Mouse (Mus musculus) limb, embryonic 13.5 days (tissue): Measurements from ENCODE around the gene Lce1b. TPM values are rescaled to one million over a fixed set of nuclear protein-coding genes. Genes with fewer than 3 reads are reported as not detected.
"Not testable (repeated sequence)": the region's sequence is repeated elsewhere in the genome, so short reads cannot be mapped to it uniquely, and the experiment has no call there.

Source experiments
- ATAC-seq: fragments of 200-750 bp; cut with Nextera tagmentation; 2 replicates; pipeline ENCODE4 v1.8.0; 2017; ENCODE audit warnings: low read depth, moderate number of reproducible peaks, moderate TSS enrichment; ENCODE audit not compliant: low FRiP score
- H3K27ac ChIP-seq: fragments of 300-500 bp; sonication (generic); 2 replicates; pipeline ENCODE4 v1.5.1; 2015; ENCODE audit warnings: inconsistent platforms, mild to moderate bottlenecking, moderate library complexity
- H3K27me3 ChIP-seq: fragments of 300-500 bp; sonication (generic); 2 replicates; pipeline ENCODE4 v1.6.1; 2015; ENCODE audit warnings: mild to moderate bottlenecking, inconsistent platforms
- H3K36me3 ChIP-seq: fragments of 300-500 bp; sonication (generic); 2 replicates; pipeline ENCODE4 v1.6.1; 2015; ENCODE audit warnings: inconsistent platforms, mild to moderate bottlenecking, moderate library complexity
- H3K4me1 ChIP-seq: fragments of 300-500 bp; sonication (generic); 2 replicates; pipeline ENCODE4 v1.6.1; 2015; ENCODE audit warnings: inconsistent platforms
- H3K4me2 ChIP-seq: fragments of 300-500 bp; sonication (generic); replicated peaks from 2 replicates; pipeline ENCODE4 v1.6.1; 2015; ENCODE audit warnings: inconsistent platforms, mild to moderate bottlenecking, moderate library complexity
- H3K4me3 ChIP-seq: fragments of 300-500 bp; sonication (generic); 2 replicates; pipeline ENCODE4 v1.5.1; 2015; ENCODE audit warnings: moderate library complexity, mild to moderate bottlenecking, inconsistent platforms
- H3K9ac ChIP-seq: fragments of 300-500 bp; sonication (generic); 2 replicates; pipeline ENCODE4 v1.6.1; 2015; ENCODE audit warnings: mild to moderate bottlenecking, inconsistent platforms
- H3K9me3 ChIP-seq: fragments of 300-500 bp; sonication (generic); 2 replicates; pipeline ENCODE4 v1.6.1; 2016; ENCODE audit warnings: inconsistent platforms
- WGBS: fragments of 180-500 bp; shearing (Covaris S2); methylation state at CpG from one replicate; pipeline ENCODE4 v1.1.7; 2015; 5-methylcytosine and 5-hydroxymethylcytosine counted together
- polyA plus RNA-seq: library from polyadenylated mRNA; unstranded; fragments of >200 nt; fragmentation: Nextera tagmentation; extraction: Ambion mirVana; gene quantifications from 2 replicates; pipeline ENCODE4 v1.2.1, GENCODE M21; 2015

The Lce1b gene
- polyA plus RNA-seq, result not detected in 2 replicates

DNA sequence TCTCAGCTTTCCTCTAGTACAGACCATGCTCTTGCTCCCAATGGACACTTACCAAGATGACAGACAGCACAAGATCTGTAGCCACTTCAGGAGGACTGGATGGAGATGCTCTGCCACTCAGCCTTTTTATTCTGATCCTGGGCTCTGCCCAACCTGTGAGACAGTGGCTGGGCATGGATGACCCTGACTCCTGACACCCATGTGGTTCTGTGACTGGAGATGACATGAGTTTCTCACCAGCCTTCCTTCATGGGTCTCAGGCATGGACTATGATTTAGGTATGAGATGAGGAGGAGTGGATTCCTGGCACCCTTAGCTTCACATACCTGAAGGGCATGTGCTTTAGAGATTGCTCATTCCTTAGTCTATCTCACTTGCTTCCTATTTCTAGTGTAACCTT, at the start of gene Lce1b:
Lce1b (minus strand) TSS at position 101 of the 400 bp plus-strand sequence.
- ATAC-seq, result no peak
- no peaks in the 10 kb centered on the region for H3K27me3 ChIP-seq

DNA sequence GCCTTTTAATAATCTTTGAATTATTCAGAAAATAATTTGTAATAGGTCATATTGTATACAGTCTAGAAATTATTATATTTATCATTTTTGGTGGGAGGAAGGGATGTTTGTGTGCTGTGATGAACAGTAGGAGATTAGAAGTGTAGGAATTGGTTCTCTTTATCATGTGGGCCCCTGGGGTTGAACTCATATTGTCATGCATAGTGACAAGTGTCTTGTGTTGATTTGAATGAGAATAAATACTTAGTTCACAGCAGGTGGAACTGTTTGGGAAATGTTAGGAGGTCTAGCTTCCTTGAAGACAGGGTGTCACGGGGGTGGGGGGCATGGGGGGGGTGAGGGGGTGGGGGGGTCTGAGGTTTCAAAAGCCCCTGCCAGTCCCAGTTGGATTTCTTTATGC, 37.9 kb upstream of the Lce1b start:
- Histone ChIP-seq H3K27ac (no peak overlapping the region), H3K4me3 (no peak overlapping the region), H3K9me3 (no peaks in the 10 kb centered on the region), H3K9ac (no peak overlapping the region), H3K4me2 (no peak overlapping the region), H3K4me1 (no peaks in the 10 kb centered on the region), H3K36me3 (no peaks in the 10 kb centered on the region), H3K27me3 (no peaks in the 10 kb centered on the region)
- WGBS, result 50% methylated on average over 1 of the region's 1 CpGs
- ATAC-seq, result no peak

More for the DNA sequence above, at the start of gene Lce1b:
- Histone ChIP-seq H3K4me2 (no peak within 1 kb of the TSS), H3K9ac (no peak within 1 kb of the TSS), H3K36me3 (no peaks in the 10 kb centered on the region), H3K27ac (no peak within 1 kb of the TSS), H3K4me1 (no peaks in the 10 kb centered on the region), H3K9me3 (no peaks in the 10 kb centered on the region), H3K4me3 (no peak within 1 kb of the TSS)

DNA sequence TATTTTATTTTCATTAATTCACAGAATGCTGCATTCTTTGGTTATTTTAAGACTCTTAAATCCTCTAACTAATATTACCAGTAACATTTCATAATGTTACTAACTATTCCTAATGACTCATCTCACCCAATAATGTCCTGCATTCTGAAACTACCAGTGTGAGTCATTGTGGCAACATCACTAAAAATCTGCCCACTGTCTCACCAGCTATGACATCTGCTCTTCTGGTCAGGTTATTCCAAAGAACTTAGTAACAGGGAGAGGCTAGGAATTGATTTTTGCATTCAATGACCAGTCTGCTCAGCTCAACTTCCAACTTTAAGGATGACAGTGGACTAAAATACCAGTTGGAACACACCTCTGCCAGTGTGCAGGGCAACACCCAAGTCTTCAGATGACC, 35.0 kb upstream of the Lce1b start:
- H3K9me3 ChIP-seq, result no peaks in the 10 kb centered on the region
- H3K4me2 ChIP-seq, result no peak overlapping the region
- H3K9ac ChIP-seq, result no peak overlapping the region
- no peak overlapping the region for H3K4me3 ChIP-seq
- H3K27ac ChIP-seq, result no peak overlapping the region
- H3K27me3 ChIP-seq, result no peaks in the 10 kb centered on the region
- H3K36me3 ChIP-seq, result no peaks in the 10 kb centered on the region
- H3K4me1 ChIP-seq, result no peaks in the 10 kb centered on the region
- no peak for ATAC-seq

DNA sequence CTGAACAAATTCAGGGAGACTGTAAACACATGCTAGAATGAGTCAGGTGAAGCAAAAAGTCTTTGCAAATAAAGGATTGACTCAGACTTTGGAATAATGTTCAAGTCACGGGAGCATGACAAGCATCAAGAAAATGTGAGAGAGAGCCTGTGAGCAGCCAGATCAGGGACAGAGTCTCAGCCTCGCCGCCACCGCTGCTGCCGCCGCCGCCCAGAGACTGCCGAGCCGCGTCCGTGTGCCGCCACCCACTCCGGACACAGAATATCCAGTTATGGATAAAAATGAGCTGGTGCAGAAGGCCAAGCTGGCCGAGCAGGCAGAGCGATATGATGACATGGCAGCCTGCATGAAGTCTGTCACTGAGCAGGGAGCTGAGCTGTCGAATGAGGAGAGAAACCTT, 32.4 kb upstream of the Lce1b start:
- not testable (repeated sequence) for ATAC-seq

DNA sequence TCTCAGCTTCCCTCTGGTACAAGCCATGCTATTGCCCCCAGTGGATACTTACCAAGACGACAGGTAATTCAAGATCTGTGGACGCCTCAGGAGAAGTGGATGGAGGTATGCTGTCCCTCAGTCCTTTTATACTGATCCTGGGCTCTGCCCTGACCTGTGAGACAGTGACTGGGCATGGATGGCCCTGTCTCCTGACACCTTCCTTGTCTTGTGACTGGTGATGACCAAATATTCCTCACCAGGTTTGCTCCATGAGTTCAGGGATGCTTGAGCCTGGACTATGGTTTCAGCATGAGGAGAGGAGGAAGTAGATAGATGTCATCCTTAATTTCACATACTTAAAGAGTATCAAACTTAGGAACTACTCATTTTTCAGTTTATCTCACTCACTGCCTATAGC, 30.4 kb upstream of the Lce1b start, which contains the start of gene Lce1d:
Lce1d (minus strand) TSS at position 101 of the 400 bp plus-strand sequence.
- 58% methylated on average over 2 of the region's 2 CpGs for WGBS
- Histone ChIP-seq H3K4me3 (no peak within 1 kb of the TSS), H3K4me1 (no peaks in the 10 kb centered on the region), H3K27me3 (no peaks in the 10 kb centered on the region), H3K4me2 (no peak within 1 kb of the TSS), H3K9ac (no peak within 1 kb of the TSS), H3K27ac (no peak within 1 kb of the TSS), H3K36me3 (no peaks in the 10 kb centered on the region), H3K9me3 (no peaks in the 10 kb centered on the region)
- ATAC-seq, result no peak

More for the DNA sequence above, 32.4 kb upstream of the Lce1b start:
- WGBS, result 77% methylated on average over 16 of the region's 16 CpGs
- H3K4me1 ChIP-seq, H3K9ac ChIP-seq, H3K4me2 ChIP-seq, H3K27me3 ChIP-seq, H3K27ac ChIP-seq, H3K9me3 ChIP-seq, H3K4me3 ChIP-seq, H3K36me3 ChIP-seq: not testable (repeated sequence)

DNA sequence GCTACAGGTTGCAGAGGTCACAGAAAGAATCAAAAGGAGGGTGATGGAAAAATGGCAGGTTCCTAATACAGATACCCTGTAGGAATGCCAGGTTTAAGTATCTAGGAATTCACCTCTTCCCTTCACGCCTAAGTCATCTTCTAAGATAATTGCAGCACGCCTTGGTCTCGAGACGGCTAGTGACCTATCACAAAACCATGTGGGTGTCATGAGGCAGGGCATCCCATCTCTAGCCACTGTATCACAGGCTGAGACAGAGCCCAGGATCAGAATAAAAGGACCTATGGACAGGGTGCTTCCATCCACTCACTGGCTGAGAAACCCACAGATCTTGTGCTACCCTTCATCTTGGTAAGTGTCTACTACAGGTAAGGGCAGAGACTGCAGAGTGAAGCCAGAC, 22.2 kb upstream of the Lce1b start, which contains the start of gene Lce1c:
Lce1c (plus strand) TSS at position 301 of the 400 bp plus-strand sequence.
- 78% methylated on average over 4 of the region's 4 CpGs for WGBS
- no peak for ATAC-seq

DNA sequence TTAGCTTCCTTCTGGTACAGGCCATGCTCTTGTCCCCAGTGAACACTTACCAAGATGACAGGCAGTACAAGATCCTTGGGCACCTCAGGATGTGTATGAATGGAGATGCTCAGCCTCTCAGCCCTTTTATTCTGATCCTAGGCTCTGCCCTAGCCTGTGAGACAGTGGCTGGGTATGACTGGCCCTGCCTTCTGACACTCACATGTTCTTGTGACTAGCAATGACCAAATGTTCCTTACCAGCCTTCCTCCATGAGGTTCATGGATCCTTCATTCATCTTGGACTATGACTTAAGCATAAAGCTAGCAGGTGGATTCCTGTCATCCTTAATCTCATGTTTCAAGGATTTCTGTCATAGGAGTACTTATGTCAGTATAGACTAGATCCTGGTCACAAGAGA, 13.5 kb upstream of the Lce1b start, which contains the start of gene Lce1a2:
Lce1a2 (minus strand) TSS at position 101 of the 400 bp plus-strand sequence.
- no peak within 1 kb of the TSS for H3K27ac ChIP-seq
- H3K36me3 ChIP-seq, result no peaks in the 10 kb centered on the region
- H3K9ac ChIP-seq, result no peak within 1 kb of the TSS
- H3K4me2 ChIP-seq, result no peak within 1 kb of the TSS
- no peaks in the 10 kb centered on the region for H3K9me3 ChIP-seq
- no peak for ATAC-seq
- H3K27me3 ChIP-seq, result no peaks in the 10 kb centered on the region
- no peaks in the 10 kb centered on the region for H3K4me1 ChIP-seq
- no peak within 1 kb of the TSS for H3K4me3 ChIP-seq

More for the DNA sequence above, 22.2 kb upstream of the Lce1b start, which contains the start of gene Lce1c:
- no peak within 1 kb of the TSS for H3K4me2 ChIP-seq
- no peak within 1 kb of the TSS for H3K27ac ChIP-seq
- no peak within 1 kb of the TSS for H3K9ac ChIP-seq
- H3K27me3 ChIP-seq, result no peaks in the 10 kb centered on the region
- H3K4me1 ChIP-seq, result no peaks in the 10 kb centered on the region
- no peaks in the 10 kb centered on the region for H3K9me3 ChIP-seq
- no peak within 1 kb of the TSS for H3K4me3 ChIP-seq
- no peaks in the 10 kb centered on the region for H3K36me3 ChIP-seq

DNA sequence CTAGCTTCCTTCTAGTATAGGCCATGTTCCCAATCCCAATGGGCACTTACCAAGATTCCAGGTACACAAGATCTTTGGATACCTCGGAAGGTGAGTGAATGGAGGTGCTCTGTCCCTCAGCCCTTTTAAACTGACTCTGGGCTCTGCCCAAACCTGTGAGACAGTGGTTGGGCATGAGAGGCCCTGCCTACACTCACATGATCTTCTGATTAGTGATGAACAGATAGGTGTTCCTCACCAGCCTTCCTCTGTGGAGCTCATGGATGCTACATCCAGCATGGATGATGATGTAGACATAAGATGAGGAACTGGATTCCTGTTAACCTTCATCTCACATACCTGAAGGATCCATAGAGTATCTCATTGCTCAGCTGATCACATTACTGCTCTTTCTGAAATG, 8.5 kb downstream of the Lce1b start, which contains the start of gene Lce1a1:
Lce1a1 (minus strand) TSS at position 101 of the 400 bp plus-strand sequence.
- H3K9ac ChIP-seq, result no peak within 1 kb of the TSS
- H3K4me1 ChIP-seq, result no peaks in the 10 kb centered on the region
- H3K9me3 ChIP-seq, result no peaks in the 10 kb centered on the region
- H3K4me2 ChIP-seq, result no peak within 1 kb of the TSS
- no peaks in the 10 kb centered on the region for H3K27me3 ChIP-seq
- no peak within 1 kb of the TSS for H3K27ac ChIP-seq
- no peaks in the 10 kb centered on the region for H3K36me3 ChIP-seq
- no peak for ATAC-seq
- WGBS, result 92% methylated on average over 1 of the region's 1 CpGs
- H3K4me3 ChIP-seq, result no peak within 1 kb of the TSS

DNA sequence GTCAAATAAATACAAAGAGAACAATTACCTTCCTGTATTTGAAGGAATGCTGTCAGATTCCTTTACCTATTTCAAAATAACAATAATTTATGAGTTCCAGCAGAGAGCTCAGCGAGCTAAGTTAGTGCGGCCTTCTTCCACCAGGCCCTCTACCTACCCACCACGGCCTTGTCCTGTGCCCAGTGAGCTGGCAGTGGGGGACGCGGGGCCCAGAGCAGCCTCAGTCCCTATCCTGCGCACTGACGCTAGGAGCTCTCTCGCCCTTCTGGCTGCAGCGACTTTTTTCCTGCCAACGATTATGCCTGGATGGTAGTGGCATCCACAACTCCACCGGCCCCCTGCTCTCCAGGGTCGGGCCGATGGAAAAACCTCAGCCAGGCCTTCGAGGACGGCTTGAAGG, 16.9 kb downstream of the Lce1b start:
- no peak for ATAC-seq
- H3K9ac ChIP-seq, result no peak overlapping the region
- no peak overlapping the region for H3K27ac ChIP-seq
- no peaks in the 10 kb centered on the region for H3K9me3 ChIP-seq
- no peaks in the 10 kb centered on the region for H3K36me3 ChIP-seq
- H3K4me2 ChIP-seq, result no peak overlapping the region
- H3K4me3 ChIP-seq, result no peak overlapping the region
- H3K27me3 ChIP-seq, result no peaks in the 10 kb centered on the region
- no peaks in the 10 kb centered on the region for H3K4me1 ChIP-seq
- WGBS, result 89% methylated on average over 15 of the region's 15 CpGs

DNA sequence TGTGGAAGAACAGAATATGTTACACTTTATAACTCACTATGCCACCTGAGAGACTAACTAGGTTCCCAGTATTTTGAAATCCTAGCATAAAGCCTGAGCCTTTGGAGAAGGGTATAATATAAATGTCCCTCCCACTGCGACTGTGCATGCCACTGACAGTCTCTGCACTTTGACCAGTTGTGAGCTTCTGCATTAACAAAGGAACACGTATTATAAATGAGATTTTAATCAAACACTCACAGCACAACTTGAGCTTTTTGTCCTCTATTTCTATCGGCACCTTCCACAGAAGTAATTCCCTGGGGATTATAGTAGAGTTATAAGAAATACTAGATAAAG, 18.1 kb downstream of the Lce1b start:
- Histone ChIP-seq H3K4me2 (no peak overlapping the region), H3K4me3 (no peak overlapping the region), H3K27me3 (no peaks in the 10 kb centered on the region), H3K9ac (no peak overlapping the region), H3K27ac (no peak overlapping the region), H3K4me1 (no peaks in the 10 kb centered on the region), H3K36me3 (no peaks in the 10 kb centered on the region), H3K9me3 (no peaks in the 10 kb centered on the region)
- ATAC-seq, result no peak
- WGBS, result 78% methylated on average over 3 of the region's 3 CpGs

DNA sequence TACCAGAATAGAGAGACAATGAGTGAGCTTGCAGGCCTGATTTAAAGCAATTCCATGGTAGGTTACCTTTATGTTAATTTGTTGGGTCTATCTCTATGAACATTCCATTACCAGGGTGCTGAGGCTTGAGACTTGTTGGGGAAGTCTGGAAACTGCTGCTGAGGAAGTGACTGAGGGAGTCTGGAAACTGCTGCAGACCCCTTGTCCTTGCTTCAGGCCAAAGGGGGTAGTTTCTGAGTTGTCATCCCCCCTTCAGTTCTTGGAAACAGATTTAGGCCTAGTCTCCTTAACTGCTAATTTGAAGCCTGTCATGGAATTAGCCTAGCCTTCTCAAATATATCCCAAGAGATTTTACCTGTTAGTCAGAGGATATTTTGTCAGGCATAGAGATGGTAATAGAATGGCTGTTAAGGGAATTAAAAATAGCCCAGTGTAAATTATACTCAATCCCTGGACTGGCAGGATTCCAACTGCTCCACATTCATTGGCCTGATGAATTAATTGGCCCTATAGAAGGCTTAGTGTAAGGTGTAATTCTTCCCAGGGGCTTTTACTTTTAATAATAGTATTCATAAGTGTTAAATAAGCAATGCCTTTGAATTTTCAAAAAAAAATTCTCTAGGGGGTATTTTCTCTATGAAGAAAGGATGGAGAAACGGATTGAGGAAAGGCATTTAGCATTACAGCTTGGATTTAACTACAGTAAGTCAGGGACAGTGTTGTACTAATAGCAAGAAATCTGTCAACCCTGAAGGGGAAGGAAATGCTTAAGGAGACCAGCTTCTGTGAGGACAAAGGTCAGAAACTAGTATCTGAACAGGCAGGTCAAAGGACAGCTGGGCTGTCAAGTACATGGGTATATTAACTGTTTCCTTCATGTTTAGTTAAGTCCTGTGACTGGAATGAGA, 18.7 kb downstream of the Lce1b start:
- H3K9me3 ChIP-seq, result no peaks in the 10 kb centered on the region
- H3K4me1 ChIP-seq, result no peaks in the 10 kb centered on the region
- no peaks in the 10 kb centered on the region for H3K36me3 ChIP-seq
- H3K27me3 ChIP-seq, result no peaks in the 10 kb centered on the region
- 27% methylated on average over 1 of the region's 1 CpGs for WGBS
- H3K27ac ChIP-seq, result no peak overlapping the region
- no peak overlapping the region for H3K9ac ChIP-seq
- no peak; the same call in 1 of the 2 replicates for ATAC-seq
- H3K4me3 ChIP-seq, result no peak overlapping the region
- no peak overlapping the region for H3K4me2 ChIP-seq

DNA sequence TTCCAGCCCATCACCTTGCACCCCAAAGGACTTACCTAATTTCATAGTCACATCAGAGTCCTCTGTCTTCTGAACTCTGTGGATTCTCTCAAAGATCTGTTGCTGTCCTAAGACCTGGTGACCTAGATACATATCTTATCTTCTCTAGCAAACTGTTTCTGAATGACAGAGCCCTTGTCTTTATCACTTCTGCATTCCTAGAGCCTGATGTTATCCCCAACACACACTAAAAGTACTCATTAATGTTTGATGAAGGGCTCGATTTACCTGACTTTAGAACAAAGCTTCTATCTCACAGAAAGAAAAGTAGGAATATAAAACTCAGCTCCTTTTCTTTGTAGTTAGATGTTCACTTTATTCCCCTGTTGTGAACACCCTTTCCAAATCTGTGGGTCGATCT, 35.2 kb downstream of the Lce1b start, which contains the start of gene Lce6a:
Lce6a (minus strand) TSS at position 101 of the 400 bp plus-strand sequence.
- no peaks in the 10 kb centered on the region for H3K36me3 ChIP-seq
- no peaks in the 10 kb centered on the region for H3K27me3 ChIP-seq
- H3K27ac ChIP-seq, result no peak within 1 kb of the TSS
- H3K4me2 ChIP-seq, result no peak within 1 kb of the TSS
- H3K4me1 ChIP-seq, result no peaks in the 10 kb centered on the region
- H3K9ac ChIP-seq, result no peak within 1 kb of the TSS
- H3K4me3 ChIP-seq, result no peak within 1 kb of the TSS
- 73% methylated on average over 2 of the region's 2 CpGs for WGBS
- no peak for ATAC-seq
- no peaks in the 10 kb centered on the region for H3K9me3 ChIP-seq
